In genomic region chr9:15017791-15018755, GRCm38 (mm10) we compare ENCODE assay signal across 10 mouse cellular contexts. TPM values are rescaled to one million over a fixed set of nuclear protein-coding genes. Genes with fewer than 3 reads are reported as not detected.
DNase-seq lines count a peak whose midpoint lies in the region; ATAC-seq and TF ChIP-seq lines count a peak whose summit lies in the region.
"Had no signal": no experiment of that assay in that cellular context is flagged by ENCODE, and none has a peak within 500 bp of the region (broad histone marks: within the 10 kb centered on the region; RNA-seq: fewer than 3 reads in every experiment).

No protein-coding gene starts in this region.

- peaks cover 7% of the 10 kb centered on the region; the same call in 1 of the 2 replicates for H3K36me3 ChIP-seq in liver, embryonic 12.5 days
- H3K36me3 ChIP-seq in thymus, adult 2 months (ENCODE audit: control insufficient read depth, insufficient read depth, low read length): no peaks in the 10 kb centered on the region

- H3K4me3 ChIP-seq in liver, embryonic 12.5 days: no peak overlapping the region
- peak overlapping the region; percentile 13 for H3K4me3 ChIP-seq in thymus, adult 2 months (ENCODE audit: control insufficient read depth, insufficient read depth, low read length)
- H3K4me3 ChIP-seq: heart, embryonic 13.5 days had no signal

- no peaks in the 10 kb centered on the region for H3K9me3 ChIP-seq in liver, embryonic 12.5 days (replicated peaks)
- H3K9me3 ChIP-seq: heart, embryonic 13.5 days had no signal

- H3K4me2 ChIP-seq in liver, embryonic 12.5 days: no peak overlapping the region
- H3K4me2 ChIP-seq: heart, embryonic 13.5 days had no signal

- peak overlapping the region; percentile 48; the same call in 1 of the 2 replicates for H3K27ac ChIP-seq in liver, embryonic 12.5 days
- H3K27ac ChIP-seq in thymus, adult 2 months (ENCODE audit: control insufficient read depth, insufficient read depth, low read length): peak overlapping the region; percentile 95
- H3K27ac ChIP-seq: heart, embryonic 13.5 days had no signal

- WGBS in liver, embryonic 12.5 days (ENCODE audit: insufficient replicate concordance): 37% methylated on average over 18 of the region's 18 CpGs
- 5% methylated on average over 18 of the region's 18 CpGs for WGBS in thymus, adult 2 months

- 0 out of 2 replicates have a peak, but pooled peaks have one; percentile 39 for TF ChIP-seq POLR2A in thymus, adult 2 months (IDR thresholded peaks at IDR 0.05; ENCODE audit: control insufficient read depth, extremely low read depth, insufficient read depth, low read length, poor library complexity)

- peaks cover 19% of the 10 kb centered on the region for H3K4me1 ChIP-seq in liver, embryonic 12.5 days
- peaks cover 58% of the 10 kb centered on the region for H3K4me1 ChIP-seq in thymus, adult 2 months (replicated peaks; ENCODE audit: control insufficient read depth, insufficient read depth, low read length)
- H3K4me1 ChIP-seq: heart, embryonic 13.5 days had no signal

- peak; percentile 67 for ATAC-seq in liver, embryonic 12.5 days
- ATAC-seq in erythroblast, adult 5-6 weeks (replicated peaks; ENCODE audit: low FRiP score, poor library complexity, severe bottlenecking): no peak

- intact Hi-C loops in gastrocnemius, postnatal 36 days (cut with DNase I): loop anchor here (10.0 kb wide), 2 partner anchors 153 to 243 kb away; partner anchors contain the start of genes 1700012B09Rik and Gpr83

- DNase-seq in layer of hippocampus, adult 8-10 months (ENCODE audit: low spot score in 2 of 2): peak; percentile 46 to 50
- no peak for DNase-seq in layer of hippocampus, adult 11-12 months (ENCODE audit: low spot score)
- peak; percentile 61 for DNase-seq in c-Kit-positive CD71-negative TER-119-negative erythroid progenitor cells, embryonic 14.5 days (ENCODE audit: low read depth)
- DNase-seq in thymus, adult 2 months: peak; percentile 76
- no peak for DNase-seq in gastrocnemius, postnatal 10 days
- DNase-seq in gastrocnemius, postnatal 36 days: no peak
- DNase-seq: embryo, embryonic 11 days had no signal

- H3K9ac ChIP-seq in liver, embryonic 12.5 days: no peak overlapping the region
- H3K9ac ChIP-seq: heart, embryonic 13.5 days had no signal

- no peak for TF ChIP-seq CTCF in thymus, adult 2 months (IDR thresholded peaks at IDR 0.05; ENCODE audit: borderline replicate concordance, control insufficient read depth, extremely low read depth, insufficient read depth, low read length, poor library complexity)

- no peaks in the 10 kb centered on the region for H3K27me3 ChIP-seq in liver, embryonic 12.5 days (replicated peaks)
- no peaks in the 10 kb centered on the region for H3K27me3 ChIP-seq in thymus, adult 2 months (ENCODE audit: control insufficient read depth, insufficient read depth, low read length)

RNA-seq across cellular contexts. Expression of gene Panx1, which starts 27.2 kb away (rescaled TPM):
- 10 to 100 TPM; 18.3 to 24.0 (median 22.9) TPM for total RNA-seq in layer of hippocampus, adult 8-10 months (2022)
- 13.1 and 14.1 TPM in 2 replicates for polyA plus RNA-seq in liver, embryonic 12.5 days (2016; fragmentation: Nextera tagmentation; extraction: Ambion mirVana)
- polyA plus RNA-seq in thymus, adult 2 months (2012; rRNA removed): 145 and 155 TPM in 2 replicates
- total RNA-seq in gastrocnemius, postnatal 10 days (2021): 10 to 100 TPM; 28.9 to 40.4 TPM
- total RNA-seq in gastrocnemius, postnatal 36 days (2021): 10 to 100 TPM; 31.2 to 39.3 TPM
- total RNA-seq in erythroblast, adult 5-6 weeks (2015; ENCODE audit: low replicate concordance): 0.42 and 0.77 TPM in 2 replicates
- 0.42 and 1.3 TPM in 2 replicates for total RNA-seq in erythroblast, adult 5-6 weeks (2017; ENCODE audit: low replicate concordance)

Comparison
In these comparisons a context has a peak if more than half of its experiments do, and no peak if none do; other contexts are left out.
1. DNase-seq: peak in layer of hippocampus, adult 8-10 months (2 of 2), c-Kit-positive CD71-negative TER-119-negative erythroid progenitor cells, embryonic 14.5 days (single experiment) and thymus, adult 2 months (single experiment); none in layer of hippocampus, adult 11-12 months (single experiment), gastrocnemius, postnatal 10 days (single experiment) and gastrocnemius, postnatal 36 days (0 of 2).
2. RNA of gene Panx1, which starts 27.2 kb away (total RNA-seq): 28.9 to 40.4 TPM in gastrocnemius, postnatal 10 days, 31.2 to 39.3 TPM in gastrocnemius, postnatal 36 days and 18.3 to 24.0 TPM in layer of hippocampus, adult 8-10 months; 0.42 to 1.3 TPM in erythroblast, adult 5-6 weeks; every median in the first group is over 4 times any median in the second.